Mouse (Mus musculus) forebrain, embryonic 15.5 days (tissue): ENCODE results near the gene Lamc3. TPM values are rescaled to one million over a fixed set of nuclear protein-coding genes. Genes with fewer than 3 reads are reported as not detected.
A peak's percentile ranks its signal among the peaks of the same experiment; 100 is the strongest.

Experiments
- ATAC-seq: fragments of 200-750 bp; cut with Nextera tagmentation; replicated peaks from 2 replicates; pipeline ENCODE4 v1.8.0; 2017; ENCODE audit warnings: mild to moderate bottlenecking, moderate TSS enrichment, moderate library complexity
- H3K27ac ChIP-seq: fragments of 300-500 bp; sonication (generic); replicated peaks from 2 replicates; pipeline ENCODE4 v1.5.1; 2015; ENCODE audit warnings: mild to moderate bottlenecking, inconsistent platforms
- H3K27me3 ChIP-seq: fragments of 300-500 bp; sonication (generic); 2 replicates; pipeline ENCODE4 v1.6.1; 2015; ENCODE audit warnings: inconsistent platforms
- H3K36me3 ChIP-seq: fragments of 300-500 bp; sonication (generic); 2 replicates; pipeline ENCODE4 v1.6.1; 2015; ENCODE audit warnings: mild to moderate bottlenecking, inconsistent platforms
- H3K4me1 ChIP-seq: fragments of 300-500 bp; sonication (generic); 2 replicates; pipeline ENCODE4 v1.6.1; 2015; ENCODE audit warnings: inconsistent platforms
- H3K4me2 ChIP-seq: fragments of 300-500 bp; sonication (generic); replicated peaks from 2 replicates; pipeline ENCODE4 v1.6.1; 2015; ENCODE audit warnings: mild to moderate bottlenecking, inconsistent platforms
- H3K4me3 ChIP-seq: fragments of 300-500 bp; sonication (generic); 2 replicates; pipeline ENCODE4 v1.5.1; 2015; ENCODE audit warnings: mild to moderate bottlenecking, inconsistent platforms
- H3K9ac ChIP-seq: fragments of 300-500 bp; sonication (generic); replicated peaks from 2 replicates; pipeline ENCODE4 v1.6.1; 2015; ENCODE audit warnings: mild to moderate bottlenecking, inconsistent platforms
- H3K9me3 ChIP-seq: fragments of 300-500 bp; sonication (generic); 2 replicates; pipeline ENCODE4 v1.6.1; 2016; ENCODE audit warnings: inconsistent platforms
- WGBS: fragments of 180-500 bp; shearing (Covaris S2); methylation state at CpG from one replicate; pipeline ENCODE4 v1.1.7; 2015; ENCODE audit warnings: mixed read lengths; 5-methylcytosine and 5-hydroxymethylcytosine counted together
- polyA plus RNA-seq: library from polyadenylated mRNA; unstranded; fragments of >200 nt; fragmentation: Nextera tagmentation; extraction: Ambion mirVana; gene quantifications from 2 replicates; pipeline ENCODE4 v1.2.1, GENCODE M21; 2015

Lamc3 gene
- polyA plus RNA-seq, 1 experiment from 2014 or later = 2.9 TPM

DNA sequence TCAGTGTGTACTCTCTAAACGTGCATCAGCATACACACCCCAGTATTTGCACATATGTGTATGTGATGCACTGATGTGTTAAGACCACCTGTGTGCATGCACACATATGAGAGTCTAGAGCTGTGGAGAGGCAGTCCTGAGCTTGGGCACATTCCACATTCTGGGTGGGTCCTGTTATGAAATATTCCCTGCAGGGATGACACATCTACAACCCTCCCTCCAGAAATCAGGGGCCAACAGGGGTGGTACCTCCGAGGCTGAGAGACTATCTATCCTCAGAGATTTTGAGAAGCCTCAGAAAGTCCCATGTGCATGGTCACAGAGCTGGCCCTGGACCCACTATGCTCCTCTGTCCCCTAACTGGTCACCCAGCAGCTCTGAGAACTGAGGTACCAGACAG lies 58.5 kb downstream of the Lamc3 start:
- Histone ChIP-seq H3K9me3 (no peaks in the 10 kb centered on the region), H3K9ac (no peak overlapping the region), H3K4me3 (no peak overlapping the region), H3K36me3 (no peaks in the 10 kb centered on the region), H3K27me3 (no peaks in the 10 kb centered on the region), H3K27ac (no peak overlapping the region), H3K4me2 (no peak overlapping the region), H3K4me1 (peaks cover 7% of the 10 kb centered on the region)
- 86% methylated on average over 2 of the region's 2 CpGs for WGBS
- no peak for ATAC-seq

DNA sequence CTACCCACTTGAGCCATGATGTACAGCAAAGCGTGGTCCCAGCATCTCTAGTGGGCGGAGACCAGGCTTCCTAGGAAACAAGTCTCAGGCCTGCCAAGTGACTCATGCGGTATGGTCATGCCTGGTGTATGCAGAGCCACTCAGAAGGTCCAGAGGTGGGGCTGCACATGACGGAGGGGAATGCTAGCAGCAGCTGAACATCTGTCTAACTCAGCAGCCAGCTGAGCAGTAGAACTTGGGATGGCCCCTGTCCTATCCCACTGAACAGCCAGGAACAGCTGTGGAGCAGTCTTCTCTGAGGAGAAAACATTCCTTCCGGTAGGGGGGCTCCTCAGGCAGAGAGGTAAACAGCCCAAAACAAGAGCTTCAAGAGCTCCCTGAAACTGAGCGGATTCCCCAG lies 61.3 kb downstream of the Lamc3 start:
- H3K9ac ChIP-seq = no peak overlapping the region
- H3K9me3 ChIP-seq = no peaks in the 10 kb centered on the region
- 89% methylated on average over 6 of the region's 6 CpGs for WGBS
- no peak overlapping the region for H3K4me3 ChIP-seq
- no peak overlapping the region for H3K4me2 ChIP-seq
- ATAC-seq = no peak
- no peak overlapping the region for H3K27ac ChIP-seq
- H3K27me3 ChIP-seq = no peaks in the 10 kb centered on the region
- H3K36me3 ChIP-seq = no peaks in the 10 kb centered on the region
- peaks cover 29% of the 10 kb centered on the region for H3K4me1 ChIP-seq

DNA sequence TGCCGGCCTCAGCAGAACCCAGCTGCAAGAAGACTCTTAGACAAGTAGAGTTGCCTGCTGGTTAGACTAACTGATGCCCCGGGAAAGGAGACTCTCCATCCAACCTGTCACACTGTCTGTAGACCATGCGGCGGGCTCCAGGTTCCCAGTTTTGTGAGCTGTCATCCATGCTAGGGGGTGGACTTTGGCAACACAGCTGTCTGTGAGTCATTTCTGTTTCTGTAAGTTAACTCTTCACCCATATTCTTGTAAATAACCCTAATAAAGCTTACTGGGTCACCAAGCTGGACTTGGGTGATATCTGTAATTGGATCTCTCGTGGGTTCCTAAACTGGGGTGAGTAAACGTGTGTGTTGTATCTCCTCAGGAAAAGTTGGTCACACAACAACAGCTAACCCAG lies 61.7 kb downstream of the Lamc3 start:
- Histone ChIP-seq H3K27ac (no peak overlapping the region), H3K4me3 (no peak overlapping the region), H3K4me2 (no peak overlapping the region), H3K9me3 (no peaks in the 10 kb centered on the region), H3K9ac (no peak overlapping the region), H3K4me1 (peaks cover 29% of the 10 kb centered on the region), H3K27me3 (no peaks in the 10 kb centered on the region), H3K36me3 (no peaks in the 10 kb centered on the region)
- ATAC-seq = no peak
- WGBS = 80% methylated on average over 6 of the region's 6 CpGs

DNA sequence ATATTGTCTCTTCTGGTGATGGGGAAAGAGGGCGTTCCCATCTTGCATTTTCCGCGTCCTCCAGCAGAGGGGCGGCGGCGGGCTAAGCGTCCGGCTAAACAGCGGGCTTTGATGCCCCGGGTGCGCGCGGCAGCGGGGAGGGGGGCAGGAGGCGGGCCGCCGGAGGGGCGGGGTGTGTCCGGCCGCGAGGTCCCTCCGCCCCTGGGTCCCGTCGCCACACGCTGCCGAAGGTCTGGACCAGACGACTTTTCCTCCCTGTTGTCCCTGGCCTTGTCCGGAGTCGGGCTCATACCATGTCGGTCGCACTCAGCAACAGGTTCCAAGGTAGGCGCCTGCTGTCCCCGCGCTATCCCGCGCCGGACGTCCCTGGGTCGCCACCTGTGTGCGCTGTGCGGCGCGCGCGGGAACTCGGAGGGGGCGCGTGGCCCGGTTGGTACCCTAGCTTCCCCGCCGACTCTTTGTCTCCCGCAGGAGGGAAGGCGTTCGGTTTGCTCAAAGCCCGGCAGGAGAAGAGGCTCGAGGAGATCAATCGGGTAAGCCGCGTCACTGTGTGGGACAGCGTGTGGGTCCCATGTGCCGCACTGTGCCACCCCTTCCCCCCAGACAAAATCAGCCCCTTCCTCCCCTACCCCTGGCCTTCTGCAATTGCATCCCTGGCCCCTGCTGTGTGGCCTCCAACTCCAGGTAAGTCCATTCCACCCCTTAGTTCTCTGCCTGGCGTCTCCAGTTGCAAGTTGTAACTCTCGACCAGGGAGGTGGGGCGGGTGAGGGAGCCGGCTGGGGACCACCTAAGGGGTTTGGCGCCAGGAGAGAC lies 63.2 kb downstream of the Lamc3 start, which contains the start of gene Aif1l:
Gene Aif1l, plus strand, starts transcription at position 82 of the 814 bp plus-strand sequence.
- Histone ChIP-seq H3K27me3 (no peaks in the 10 kb centered on the region), H3K4me1 (peaks cover 29% of the 10 kb centered on the region), H3K9ac (peak within 1 kb of the TSS; percentile 77), H3K27ac (0 out of 2 replicates have a peak within 1 kb of the TSS, but pooled peaks have one; percentile 8), H3K36me3 (no peaks in the 10 kb centered on the region), H3K4me2 (peak within 1 kb of the TSS; percentile 97), H3K9me3 (no peaks in the 10 kb centered on the region), H3K4me3 (peak within 1 kb of the TSS; percentile 86)
- WGBS = 0% methylated on average over 63 of the region's 66 CpGs
- ATAC-seq = peak; percentile 74

DNA sequence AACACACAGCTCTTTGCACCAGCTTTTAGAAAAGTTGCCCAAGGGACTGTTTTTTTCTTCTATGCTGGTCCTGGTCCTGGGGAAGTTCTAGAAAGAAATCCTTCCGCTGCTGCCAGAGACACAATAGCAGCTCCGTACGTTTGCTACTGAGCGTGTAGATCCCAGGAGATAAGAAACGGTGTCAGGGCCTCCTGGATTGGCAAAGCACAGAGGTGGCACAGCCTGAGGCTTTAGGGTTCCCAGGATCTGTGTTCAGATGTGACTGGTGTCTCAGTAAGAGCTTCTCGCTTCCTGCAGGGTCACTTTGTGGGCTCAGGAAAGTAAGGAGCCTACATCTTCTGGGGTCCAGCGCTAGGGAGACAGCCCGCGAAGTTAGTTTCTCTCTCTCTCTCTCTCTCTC lies 63.9 kb downstream of the Lamc3 start:
- H3K9ac ChIP-seq = peak overlapping the region; percentile 77
- no peak overlapping the region for H3K27ac ChIP-seq
- no peaks in the 10 kb centered on the region for H3K27me3 ChIP-seq
- peak overlapping the region; percentile 97 for H3K4me2 ChIP-seq
- no peaks in the 10 kb centered on the region for H3K9me3 ChIP-seq
- 15% methylated on average over 9 of the region's 9 CpGs for WGBS
- H3K4me3 ChIP-seq = peak overlapping the region; percentile 86
- ATAC-seq = no peak
- H3K36me3 ChIP-seq = no peaks in the 10 kb centered on the region
- H3K4me1 ChIP-seq = peaks cover 29% of the 10 kb centered on the region

DNA sequence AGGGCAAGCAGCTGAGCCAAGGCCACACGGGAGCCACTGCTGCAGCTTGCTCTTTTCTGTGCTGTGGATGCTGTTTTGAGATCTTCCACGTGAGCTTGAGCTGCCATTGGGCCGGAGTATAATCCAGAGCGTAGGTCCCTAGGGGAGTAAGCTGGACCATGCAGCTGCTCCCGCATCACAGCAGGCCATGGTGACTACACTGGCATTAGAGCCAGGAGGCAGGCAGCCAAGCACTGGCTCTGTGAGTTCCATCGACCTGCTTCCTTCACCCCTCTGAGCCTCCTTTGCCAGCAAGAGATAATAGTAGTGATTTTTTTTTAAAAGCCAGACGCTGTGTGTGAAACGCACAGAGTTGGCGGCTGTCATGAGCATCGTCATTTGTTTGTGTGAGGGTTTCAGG lies 65.1 kb downstream of the Lamc3 start:
- ATAC-seq = no peak
- Histone ChIP-seq H3K4me1 (peaks cover 29% of the 10 kb centered on the region), H3K4me2 (peak overlapping the region; percentile 97; the same call in 1 of the 2 replicates), H3K36me3 (no peaks in the 10 kb centered on the region), H3K4me3 (no peak overlapping the region), H3K9ac (no peak overlapping the region), H3K27ac (no peak overlapping the region), H3K27me3 (no peaks in the 10 kb centered on the region), H3K9me3 (no peaks in the 10 kb centered on the region)
- WGBS = 69% methylated on average over 10 of the region's 10 CpGs

DNA sequence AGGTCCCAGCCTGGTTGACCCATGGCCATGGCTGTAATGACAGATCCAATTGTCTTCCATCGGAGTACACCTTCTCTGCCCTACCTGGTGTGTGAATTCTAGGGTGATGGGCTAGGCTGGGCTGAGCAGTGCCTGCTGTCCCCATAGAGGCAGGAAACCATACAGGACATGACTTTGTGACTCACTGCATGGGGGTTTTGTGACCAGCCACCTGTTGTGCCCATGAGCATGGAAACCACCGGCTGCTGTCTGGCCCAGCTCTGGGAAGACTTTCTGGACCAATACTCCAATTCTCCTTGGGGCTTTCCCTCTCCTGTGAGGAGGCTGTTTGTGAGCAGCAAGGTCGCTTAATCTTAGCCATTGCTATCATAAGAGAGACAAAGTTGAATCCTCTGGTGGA lies 65.6 kb downstream of the Lamc3 start:
- Histone ChIP-seq H3K4me3 (no peak overlapping the region), H3K9ac (no peak overlapping the region), H3K9me3 (no peaks in the 10 kb centered on the region), H3K36me3 (no peaks in the 10 kb centered on the region), H3K4me1 (peaks cover 29% of the 10 kb centered on the region), H3K27ac (no peak overlapping the region), H3K4me2 (no peak overlapping the region), H3K27me3 (no peaks in the 10 kb centered on the region)
- 82% methylated on average over 3 of the region's 3 CpGs for WGBS
- no peak for ATAC-seq

DNA sequence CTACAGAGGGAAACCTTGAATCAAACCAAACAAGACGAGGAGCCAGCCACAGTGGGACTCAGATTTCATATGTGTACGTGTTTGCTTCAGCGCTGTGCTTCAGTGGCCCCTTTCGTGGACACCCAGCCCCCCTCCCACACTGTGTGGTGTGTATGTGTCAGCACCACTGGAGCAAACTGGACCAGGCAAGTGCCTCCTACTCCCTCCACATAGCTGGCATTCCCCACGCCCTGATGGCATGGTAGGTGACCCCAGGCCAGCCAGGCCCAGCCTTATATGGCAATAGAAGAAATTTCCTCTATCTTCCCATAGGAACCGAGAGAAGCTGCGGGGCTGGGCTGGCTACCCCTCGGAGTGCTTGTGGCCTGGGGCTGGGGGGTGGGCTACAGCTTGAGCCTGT lies 66.6 kb downstream of the Lamc3 start:
- Histone ChIP-seq H3K9ac (no peak overlapping the region), H3K9me3 (no peaks in the 10 kb centered on the region), H3K27ac (no peak overlapping the region), H3K4me2 (no peak overlapping the region), H3K4me1 (peaks cover 29% of the 10 kb centered on the region), H3K36me3 (no peaks in the 10 kb centered on the region), H3K4me3 (no peak overlapping the region), H3K27me3 (no peaks in the 10 kb centered on the region)
- WGBS = 90% methylated on average over 8 of the region's 8 CpGs
- no peak for ATAC-seq

DNA sequence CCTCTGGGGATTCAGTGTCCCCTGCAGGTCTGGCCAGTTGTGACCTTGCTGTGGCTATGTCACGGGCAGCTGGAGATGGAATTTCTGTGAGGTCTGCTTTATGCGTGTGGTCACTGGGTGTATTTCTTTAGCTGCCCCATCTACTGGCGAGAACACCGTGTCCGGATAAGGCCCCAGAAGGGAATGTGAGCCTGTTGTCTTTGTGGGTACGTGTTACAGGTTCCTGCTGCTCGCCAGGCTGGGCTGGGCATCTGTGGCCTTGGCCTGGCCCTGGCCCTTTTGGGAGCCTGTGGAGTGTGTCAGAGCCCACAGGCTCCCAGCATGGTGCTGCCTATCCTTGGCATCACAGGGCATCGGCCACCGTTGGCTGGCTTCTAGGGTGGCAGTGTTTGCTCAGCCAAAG lies 67.7 kb downstream of the Lamc3 start:
- 82% methylated on average over 9 of the region's 9 CpGs for WGBS
- ATAC-seq = no peak
- Histone ChIP-seq H3K4me2 (no peak overlapping the region), H3K4me1 (peaks cover 26% of the 10 kb centered on the region), H3K27ac (no peak overlapping the region), H3K4me3 (no peak overlapping the region), H3K9ac (no peak overlapping the region), H3K9me3 (no peaks in the 10 kb centered on the region), H3K36me3 (no peaks in the 10 kb centered on the region), H3K27me3 (no peaks in the 10 kb centered on the region)

DNA sequence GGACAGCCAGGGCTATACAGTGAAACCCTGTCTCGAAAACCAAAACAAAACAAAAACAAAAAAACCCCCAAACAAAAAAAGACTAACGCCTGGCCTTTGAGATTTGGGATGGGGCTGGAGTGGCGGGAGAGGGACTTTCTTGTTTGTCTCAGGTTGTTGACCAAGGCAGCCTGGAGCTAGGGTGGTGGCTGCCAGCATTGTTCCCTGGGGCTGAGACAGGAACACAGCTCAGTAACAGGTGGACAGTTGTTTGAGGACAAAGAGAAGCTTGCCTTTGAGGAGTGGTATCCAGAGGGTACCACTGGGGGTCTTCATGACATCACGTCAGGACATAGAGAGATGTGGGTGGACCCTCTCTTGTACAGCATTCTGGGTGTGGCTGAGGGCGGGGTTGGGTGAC lies 68.6 kb downstream of the Lamc3 start:
- Histone ChIP-seq H3K27ac (no peak overlapping the region), H3K27me3 (no peaks in the 10 kb centered on the region), H3K4me2 (no peak overlapping the region), H3K4me1 (peaks cover 21% of the 10 kb centered on the region), H3K9me3 (no peaks in the 10 kb centered on the region), H3K36me3 (no peaks in the 10 kb centered on the region), H3K9ac (no peak overlapping the region), H3K4me3 (no peak overlapping the region)
- 85% methylated on average over 5 of the region's 5 CpGs for WGBS
- no peak for ATAC-seq

DNA sequence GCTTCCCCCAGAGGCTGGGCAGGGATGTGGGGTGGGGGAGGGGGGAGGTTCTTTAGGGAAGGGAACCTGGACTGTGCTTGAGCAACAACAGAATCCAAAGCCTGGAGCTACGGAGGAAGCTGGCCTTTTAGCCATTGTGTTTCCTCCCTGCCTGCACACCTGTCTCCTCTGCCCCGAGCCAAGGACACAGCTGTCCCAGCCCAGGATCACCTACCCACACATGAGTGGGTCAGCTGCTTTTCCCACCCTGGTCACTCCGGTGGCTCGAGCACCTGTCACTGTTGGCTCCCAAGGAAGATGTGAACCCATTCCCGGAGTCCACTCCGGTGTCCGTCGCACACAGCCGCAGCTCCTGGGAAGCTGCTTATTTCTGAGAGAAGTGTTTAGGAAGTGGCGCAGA lies 70.1 kb downstream of the Lamc3 start:
- WGBS = 92% methylated on average over 10 of the region's 10 CpGs
- no peak for ATAC-seq
- Histone ChIP-seq H3K4me3 (no peak overlapping the region), H3K36me3 (no peaks in the 10 kb centered on the region), H3K9ac (no peak overlapping the region), H3K9me3 (no peaks in the 10 kb centered on the region), H3K4me2 (no peak overlapping the region), H3K27ac (no peak overlapping the region), H3K27me3 (no peaks in the 10 kb centered on the region), H3K4me1 (peaks cover 14% of the 10 kb centered on the region)

DNA sequence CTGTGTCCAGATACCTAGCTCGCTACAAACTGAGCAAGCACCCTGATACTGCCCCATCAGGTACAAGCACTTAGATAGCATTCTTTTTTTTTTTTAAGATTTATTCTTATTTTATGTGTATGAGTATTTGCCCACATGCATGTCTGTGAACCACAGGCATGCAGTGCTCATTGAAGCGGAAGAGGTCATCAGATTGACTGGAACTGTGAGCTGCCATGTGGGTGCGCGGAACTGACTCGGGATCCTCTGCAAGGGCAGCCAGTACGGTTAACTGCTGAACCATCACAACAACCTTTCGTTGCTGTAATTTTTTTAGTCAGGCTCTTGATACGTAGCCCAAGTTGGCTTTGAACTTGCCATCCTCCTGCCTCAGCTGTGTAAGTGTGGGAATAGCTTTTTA lies 73.9 kb downstream of the Lamc3 start:
- 95% methylated on average over 8 of the region's 8 CpGs for WGBS
- H3K9me3 ChIP-seq = no peaks in the 10 kb centered on the region
- ATAC-seq = no peak
- peaks cover 22% of the 10 kb centered on the region for H3K4me1 ChIP-seq
- H3K27ac ChIP-seq = peak overlapping the region; percentile 90
- H3K9ac ChIP-seq = no peak overlapping the region
- H3K36me3 ChIP-seq = no peaks in the 10 kb centered on the region
- H3K4me3 ChIP-seq = no peak overlapping the region
- H3K27me3 ChIP-seq = no peaks in the 10 kb centered on the region
- no peak overlapping the region for H3K4me2 ChIP-seq

DNA sequence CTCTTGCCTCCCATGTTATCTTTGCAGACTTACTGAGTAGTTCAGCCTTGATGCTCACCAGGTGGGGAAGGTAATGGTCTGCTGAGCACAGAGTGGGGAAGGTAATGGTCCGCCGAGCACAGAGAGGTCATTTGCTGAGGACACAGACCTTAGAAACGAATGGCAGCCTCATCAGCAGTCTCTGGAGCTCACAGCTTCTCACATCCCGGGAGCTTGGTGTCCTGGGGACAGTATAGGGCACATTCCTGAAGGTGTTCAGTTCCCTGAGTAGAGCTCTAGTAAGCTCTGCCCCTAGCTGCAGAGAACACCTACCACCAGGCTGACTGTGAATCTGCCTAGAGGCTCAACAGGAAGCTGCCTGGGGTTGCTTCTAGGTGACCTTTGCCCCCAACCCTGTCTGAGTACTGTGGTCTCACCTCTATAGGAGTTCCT lies 74.7 kb downstream of the Lamc3 start:
- ATAC-seq = 0 out of 2 replicates have a peak, but pooled peaks have one; percentile 3
- Histone ChIP-seq H3K4me1 (peaks cover 22% of the 10 kb centered on the region), H3K4me3 (no peak overlapping the region), H3K27ac (peak overlapping the region; percentile 90), H3K27me3 (no peaks in the 10 kb centered on the region), H3K9me3 (no peaks in the 10 kb centered on the region), H3K4me2 (no peak overlapping the region), H3K9ac (no peak overlapping the region), H3K36me3 (no peaks in the 10 kb centered on the region)
- 55% methylated on average over 4 of the region's 4 CpGs for WGBS
